Mouse (Mus musculus) MN1 (cell line): ENCODE data around the gene Sec14l1.

Experiments
- DNase-seq: peaks from one replicate; pipeline ENCODE4 v3.0.0-alpha.2; 2016; ENCODE audit warnings: low spot score

Sec14l1 gene

GRCm38 (mm10) chr11:117088271-117088991, 26.5 kb upstream of the Sec14l1 start:
- DNase-seq: no peak

- no peak for DNase-seq
Observed at GRCm38 (mm10) chr11:117089673-117090419, 25.1 kb upstream of the Sec14l1 start.

- DNase-seq: no peak
Observed at GRCm38 (mm10) chr11:117091406-117091805, 23.6 kb upstream of the Sec14l1 start.

- no peak for DNase-seq
Observed at GRCm38 (mm10) chr11:117091845-117092244, 23.1 kb upstream of the Sec14l1 start.

- DNase-seq: no peak
Observed at GRCm38 (mm10) chr11:117092711-117093110, 22.3 kb upstream of the Sec14l1 start.

- peak; percentile 61 for DNase-seq
Observed at GRCm38 (mm10) chr11:117093900-117094552, 20.9 kb upstream of the Sec14l1 start.

GRCm38 (mm10) chr11:117094646-117095045, 20.3 kb upstream of the Sec14l1 start:
- peak; percentile 55 for DNase-seq

- DNase-seq: no peak
Observed at GRCm38 (mm10) chr11:117097021-117097420, 17.9 kb upstream of the Sec14l1 start.

- no peak for DNase-seq
Observed at GRCm38 (mm10) chr11:117098155-117098554, 16.8 kb upstream of the Sec14l1 start.

- no peak for DNase-seq
Observed at GRCm38 (mm10) chr11:117098784-117099183, 16.2 kb upstream of the Sec14l1 start.

- no peak for DNase-seq
Observed at GRCm38 (mm10) chr11:117099372-117099771, 15.6 kb upstream of the Sec14l1 start.

GRCm38 (mm10) chr11:117101351-117101921, 13.5 kb upstream of the Sec14l1 start:
- peak; percentile 50 for DNase-seq

- DNase-seq: no peak
Observed at GRCm38 (mm10) chr11:117101925-117102717, 12.8 kb upstream of the Sec14l1 start.

- DNase-seq: no peak
Observed at GRCm38 (mm10) chr11:117103523-117103922, 11.4 kb upstream of the Sec14l1 start.

GRCm38 (mm10) chr11:117104044-117104757, 10.8 kb upstream of the Sec14l1 start:
- DNase-seq: no peak

GRCm38 (mm10) chr11:117105315-117105714, 9.7 kb upstream of the Sec14l1 start:
- DNase-seq: no peak

GRCm38 (mm10) chr11:117105850-117106249, 9.1 kb upstream of the Sec14l1 start:
- no peak for DNase-seq

GRCm38 (mm10) chr11:117106633-117107334, 8.2 kb upstream of the Sec14l1 start:
- DNase-seq: no peak

- DNase-seq: no peak
Observed at GRCm38 (mm10) chr11:117107837-117108236, 7.1 kb upstream of the Sec14l1 start.

- peak; percentile 92 for DNase-seq
Observed at GRCm38 (mm10) chr11:117108595-117108994, 6.4 kb upstream of the Sec14l1 start.
